Comparison of ENCODE assay signal across 8 mouse cellular contexts in genomic region chr4:133256820-133257219, GRCm38 (mm10). TPM values are rescaled to one million over a fixed set of nuclear protein-coding genes. Genes with fewer than 3 reads are reported as not detected.
A peak's percentile ranks its signal among the peaks of the same experiment; 100 is the strongest.
DNase-seq lines count a peak whose midpoint lies in the region; ATAC-seq lines count a peak whose summit lies in the region.
"Had no signal": no experiment of that assay in that cellular context is flagged by ENCODE, and none has a peak within 500 bp of the region (broad histone marks: within the 10 kb centered on the region; RNA-seq: fewer than 3 reads in every experiment).

No protein-coding gene starts in this region.

- 15% methylated on average over 24 of the region's 24 CpGs for WGBS in kidney, embryonic 15.5 days
- WGBS in embryonic facial prominence, embryonic 15.5 days, result 20% methylated on average over 24 of the region's 24 CpGs
- WGBS in liver, embryonic 15.5 days (ENCODE audit: insufficient replicate concordance), result 35% methylated on average over 24 of the region's 24 CpGs

- H3K9me3 ChIP-seq in kidney, embryonic 15.5 days (replicated peaks), result no peaks in the 10 kb centered on the region
- no peaks in the 10 kb centered on the region for H3K9me3 ChIP-seq in embryonic facial prominence, embryonic 15.5 days (replicated peaks)
- H3K9me3 ChIP-seq in liver, embryonic 15.5 days (replicated peaks), result no peaks in the 10 kb centered on the region

- peak overlapping the region; percentile 49 for H3K4me2 ChIP-seq in kidney, embryonic 15.5 days
- H3K4me2 ChIP-seq in embryonic facial prominence, embryonic 15.5 days (replicated peaks), result peak overlapping the region; percentile 33
- H3K4me2 ChIP-seq in liver, embryonic 15.5 days, result peak overlapping the region; percentile 15; the same call in 1 of the 2 replicates

- no peaks in the 10 kb centered on the region for H3K36me3 ChIP-seq in kidney, embryonic 15.5 days
- no peaks in the 10 kb centered on the region for H3K36me3 ChIP-seq in embryonic facial prominence, embryonic 15.5 days
- H3K36me3 ChIP-seq in liver, embryonic 15.5 days (replicated peaks), result no peaks in the 10 kb centered on the region

- peak overlapping the region; percentile 9 for H3K4me3 ChIP-seq in kidney, embryonic 15.5 days (replicated peaks)
- H3K4me3 ChIP-seq in embryonic facial prominence, embryonic 15.5 days (replicated peaks), result no peak overlapping the region; the same call in 1 of the 2 replicates
- H3K4me3 ChIP-seq in liver, embryonic 15.5 days (replicated peaks), result no peak overlapping the region

- peaks cover 24% of the 10 kb centered on the region for H3K4me1 ChIP-seq in kidney, embryonic 15.5 days
- H3K4me1 ChIP-seq in embryonic facial prominence, embryonic 15.5 days, result peaks cover 7% of the 10 kb centered on the region; the same call in 1 of the 2 replicates
- H3K4me1 ChIP-seq in liver, embryonic 15.5 days (replicated peaks), result peaks cover 10% of the 10 kb centered on the region; the same call in 1 of the 2 replicates

- peaks cover 44% of the 10 kb centered on the region for H3K27me3 ChIP-seq in kidney, embryonic 15.5 days
- H3K27me3 ChIP-seq in embryonic facial prominence, embryonic 15.5 days, result peaks cover 23% of the 10 kb centered on the region
- H3K27me3 ChIP-seq in liver, embryonic 15.5 days, result peaks cover 59% of the 10 kb centered on the region

- peak; percentile 47 for ATAC-seq in kidney, embryonic 15.5 days (replicated peaks; ENCODE audit: low FRiP score)
- ATAC-seq in embryonic facial prominence, embryonic 15.5 days (ENCODE audit: insufficient number of reproducible peaks, low FRiP score, low TSS enrichment, low read depth), result peak; percentile 17; the same call in 1 of the 2 replicates
- ATAC-seq in liver, embryonic 15.5 days (ENCODE audit: insufficient read depth), result no peak

- H3K27ac ChIP-seq in kidney, embryonic 15.5 days, result no peak overlapping the region
- H3K27ac ChIP-seq in embryonic facial prominence, embryonic 15.5 days (replicated peaks), result no peak overlapping the region
- no peak overlapping the region for H3K27ac ChIP-seq in liver, embryonic 15.5 days (replicated peaks)

- H3K9ac ChIP-seq in kidney, embryonic 15.5 days, result peak overlapping the region; percentile 19; the same call in 1 of the 2 replicates
- no peak overlapping the region for H3K9ac ChIP-seq in embryonic facial prominence, embryonic 15.5 days
- no peak overlapping the region for H3K9ac ChIP-seq in liver, embryonic 15.5 days

- DNase-seq in kidney, adult 8-10 months, result no peak
- DNase-seq in ZHBTc4 (ENCODE audit: low read depth, low spot score), result peak; percentile 56
- no peak for DNase-seq in thymus, postnatal 10 days (ENCODE audit: low spot score in 2 of 2)
- DNase-seq in urinary bladder, adult 18-20 months (ENCODE audit: low spot score in 2 of 2), result no peak
- DNase-seq: cerebellum, postnatal 36 days had no signal

RNA-seq across cellular contexts. Expression of gene Sytl1, which starts 6.1 kb away (rescaled TPM):
- 0.96 and 1.8 TPM in 2 replicates for polyA plus RNA-seq in kidney, embryonic 15.5 days (2015; fragmentation: Nextera tagmentation; extraction: Ambion mirVana)
- 39.7 and 40.2 TPM in 2 replicates for polyA plus RNA-seq in embryonic facial prominence, embryonic 15.5 days (2015; fragmentation: Nextera tagmentation; extraction: Ambion mirVana)
- 0.92 and 1.0 TPM in 2 replicates for polyA plus RNA-seq in liver, embryonic 15.5 days (2015; fragmentation: Nextera tagmentation; extraction: Ambion mirVana)

RNA-seq across cellular contexts. Expression of gene Map3k6, which starts 16.2 kb away (rescaled TPM):
- 4.0 and 4.3 TPM in 2 replicates for polyA plus RNA-seq in kidney, embryonic 15.5 days (2015; fragmentation: Nextera tagmentation; extraction: Ambion mirVana)
- polyA plus RNA-seq in embryonic facial prominence, embryonic 15.5 days (2015; fragmentation: Nextera tagmentation; extraction: Ambion mirVana), result 17.4 and 20.6 TPM in 2 replicates
- 2.0 and 2.9 TPM in 2 replicates for polyA plus RNA-seq in liver, embryonic 15.5 days (2015; fragmentation: Nextera tagmentation; extraction: Ambion mirVana)

RNA-seq across cellular contexts. Expression of gene Tmem222, which starts 20.8 kb away (rescaled TPM):
- polyA plus RNA-seq in kidney, embryonic 15.5 days (2015; fragmentation: Nextera tagmentation; extraction: Ambion mirVana), result 77.3 and 85.7 TPM in 2 replicates
- polyA plus RNA-seq in embryonic facial prominence, embryonic 15.5 days (2015; fragmentation: Nextera tagmentation; extraction: Ambion mirVana), result 79.1 and 87.8 TPM in 2 replicates
- 35.8 and 42.3 TPM in 2 replicates for polyA plus RNA-seq in liver, embryonic 15.5 days (2015; fragmentation: Nextera tagmentation; extraction: Ambion mirVana)

RNA-seq across cellular contexts. Expression of gene Gpr3, which starts 44.5 kb away (rescaled TPM):
- 0.09 and 0.12 TPM in 2 replicates for polyA plus RNA-seq in kidney, embryonic 15.5 days (2015; fragmentation: Nextera tagmentation; extraction: Ambion mirVana)
- polyA plus RNA-seq in embryonic facial prominence, embryonic 15.5 days (2015; fragmentation: Nextera tagmentation; extraction: Ambion mirVana), result 0.07 and 0.24 TPM in 2 replicates
- not detected in 2 replicates for polyA plus RNA-seq in liver, embryonic 15.5 days (2015; fragmentation: Nextera tagmentation; extraction: Ambion mirVana)

RNA-seq across cellular contexts. Expression of gene Cd164l2, which starts 44.9 kb away (rescaled TPM):
- 7.8 and 8.2 TPM in 2 replicates for polyA plus RNA-seq in kidney, embryonic 15.5 days (2015; fragmentation: Nextera tagmentation; extraction: Ambion mirVana)
- polyA plus RNA-seq in embryonic facial prominence, embryonic 15.5 days (2015; fragmentation: Nextera tagmentation; extraction: Ambion mirVana), result 8.8 and 9.3 TPM in 2 replicates
- polyA plus RNA-seq in liver, embryonic 15.5 days (2015; fragmentation: Nextera tagmentation; extraction: Ambion mirVana), result not detected in 2 replicates

Comparison
In these comparisons a context has a peak if more than half of its experiments do, and no peak if none do; other contexts are left out.
1. RNA of gene Sytl1, which starts 6.1 kb away (polyA plus RNA-seq): 39.7 to 40.2 TPM in embryonic facial prominence, embryonic 15.5 days; 0.96 to 1.8 TPM in kidney, embryonic 15.5 days and 0.92 to 1.0 TPM in liver, embryonic 15.5 days; every median in the first group is over 10 times any median in the second.
2. Peak in every context shown above with its lines, with median percentiles within 50 percentile points of each other: H3K4me2 ChIP-seq.